Mouse (Mus musculus) heart, postnatal 0 days (tissue): ENCODE data around the gene Ston1. TPM values are rescaled to one million over a fixed set of nuclear protein-coding genes. Genes with fewer than 3 reads are reported as not detected.
A peak's percentile ranks its signal among the peaks of the same experiment; 100 is the strongest.

Experiments
- ATAC-seq: fragments of 200-750 bp; cut with Nextera tagmentation; 2 replicates; pipeline ENCODE4 v1.8.0; 2017; ENCODE audit warnings: low read depth, moderate number of reproducible peaks, moderate library complexity; ENCODE audit not compliant: insufficient read depth
- DNase-seq: peaks from one replicate; pipeline ENCODE4 v3.0.0-alpha.2; 2016; ENCODE audit warnings: low spot score
- H3K27ac ChIP-seq: fragments of 300-500 bp; sonication (generic); 2 replicates; pipeline ENCODE4 v1.5.1; 2014; ENCODE audit warnings: low read depth, mild to moderate bottlenecking
- H3K27me3 ChIP-seq: fragments of 300-500 bp; sonication (generic); 2 replicates; pipeline ENCODE4 v1.6.1; 2014; ENCODE audit warnings: low read length, mixed read lengths; ENCODE audit not compliant: control insufficient read depth, insufficient read depth
- H3K36me3 ChIP-seq: fragments of 300-500 bp; sonication (generic); replicated peaks from 2 replicates; pipeline ENCODE4 v1.6.1; 2014; ENCODE audit warnings: low read length, mixed read lengths; ENCODE audit not compliant: control insufficient read depth, insufficient read depth
- H3K4me1 ChIP-seq: fragments of 300-500 bp; sonication (generic); 2 replicates; pipeline ENCODE4 v1.6.1; 2014; ENCODE audit warnings: antibody characterized with exemption; ENCODE audit not compliant: control insufficient read depth, insufficient read depth
- H3K4me2 ChIP-seq: fragments of 300-500 bp; sonication (generic); 2 replicates; pipeline ENCODE4 v1.6.1; 2014; ENCODE audit warnings: low read depth, mild to moderate bottlenecking, low read length, moderate library complexity
- H3K4me3 ChIP-seq: fragments of 300-500 bp; sonication (generic); 2 replicates; pipeline ENCODE4 v1.5.1; 2014; ENCODE audit warnings: low read depth, low read length
- H3K9ac ChIP-seq: fragments of 300-500 bp; sonication (generic); replicated peaks from 2 replicates; pipeline ENCODE4 v1.6.1; 2014; ENCODE audit warnings: low read depth, low read length, mixed read lengths
- H3K9me3 ChIP-seq: fragments of 300-500 bp; sonication (generic); replicated peaks from 2 replicates; pipeline ENCODE4 v1.6.1; 2016; ENCODE audit warnings: low read length; ENCODE audit not compliant: control insufficient read depth
- CTCF ChIP-seq: IDR thresholded peaks from 2 replicates; pipeline ENCODE4 v1.5.1; 2016; ENCODE audit warnings: antibody characterized with exemption, control low read depth, low read depth
- EP300 ChIP-seq: IDR thresholded peaks from 2 replicates; pipeline ENCODE4 v1.6.1; 2016; ENCODE audit warnings: antibody characterized with exemption, low read depth
- WGBS: fragments of 180-500 bp; shearing (Covaris S2); extraction: QIAGEN DNeasy Blood & Tissue Kit; methylation state at CpG from one replicate; pipeline ENCODE4 v1.1.7; 2014; 5-methylcytosine and 5-hydroxymethylcytosine counted together
- polyA plus RNA-seq: library from polyadenylated mRNA; unstranded; fragments of >200 nt; fragmentation: Nextera tagmentation; extraction: Ambion mirVana; gene quantifications from 2 replicates; pipeline ENCODE4 v1.2.1, GENCODE M21; 2015
- total RNA-seq: library from RNA; depleted of rRNA; stranded (reverse); fragments of >200 nt; gene quantifications from 2 replicates; pipeline ENCODE4 v1.2.3, GENCODE M21; 2014; ENCODE audit warnings: low replicate concordance

The Ston1 gene
- total and polyA plus RNA-seq, 2 experiments from 2014 or later: 3.9 to 4.2 TPM

DNA sequence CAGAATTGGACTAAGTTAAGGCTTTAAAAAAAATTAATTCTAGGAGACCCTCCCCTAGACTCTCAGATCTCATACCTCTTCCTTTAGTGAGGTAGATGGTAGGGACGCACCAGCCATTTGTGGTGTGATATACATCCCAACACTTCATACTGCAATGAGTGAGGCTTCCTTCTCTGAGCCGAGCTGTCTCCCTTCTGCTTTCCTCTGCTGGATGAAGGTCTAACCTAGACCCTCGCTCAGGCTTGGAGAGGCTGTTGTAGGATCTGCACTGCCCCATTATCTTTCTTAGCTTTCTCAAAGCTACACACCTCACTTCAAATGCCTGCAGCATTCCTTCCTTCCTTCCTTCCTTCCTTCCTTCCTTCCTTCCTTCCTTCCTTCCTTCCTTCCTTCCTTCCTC lies 16.2 kb downstream of the Ston1 start:
- 75% methylated on average over 3 of the region's 3 CpGs for WGBS
- H3K9me3 ChIP-seq: no peaks in the 10 kb centered on the region
- H3K4me1 ChIP-seq: peaks cover 16% of the 10 kb centered on the region
- TF ChIP-seq EP300 (no peak), CTCF (no peak)
- no peak overlapping the region for H3K27ac ChIP-seq
- H3K27me3 ChIP-seq: no peaks in the 10 kb centered on the region
- ATAC-seq: no peak
- H3K9ac ChIP-seq: no peak overlapping the region
- no peak overlapping the region for H3K4me3 ChIP-seq
- DNase-seq: no peak
- H3K36me3 ChIP-seq: no peaks in the 10 kb centered on the region
- H3K4me2 ChIP-seq: no peak overlapping the region

DNA sequence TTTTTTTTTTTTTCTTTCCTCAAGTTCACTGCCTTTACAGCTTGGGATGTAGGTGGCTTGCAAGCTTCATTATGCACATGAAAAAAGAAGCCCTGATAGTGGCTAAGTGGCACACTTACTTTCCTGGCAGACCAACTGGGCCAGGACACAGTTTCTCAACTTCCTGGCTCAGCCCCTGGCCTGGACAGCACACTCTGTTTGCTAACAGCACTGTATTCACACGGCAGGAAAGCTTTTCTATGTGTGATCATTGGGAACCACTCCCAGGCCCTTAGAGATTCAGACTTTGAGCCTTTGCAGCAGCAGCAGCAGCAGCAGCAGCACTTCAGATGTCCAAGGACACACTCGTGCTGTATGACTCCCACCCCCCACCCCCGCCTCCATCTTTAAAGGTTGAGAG lies 16.8 kb downstream of the Ston1 start:
- H3K4me2 ChIP-seq: no peak overlapping the region
- no peaks in the 10 kb centered on the region for H3K9me3 ChIP-seq
- H3K27me3 ChIP-seq: no peaks in the 10 kb centered on the region
- peak overlapping the region; percentile 32 for H3K27ac ChIP-seq
- 33% methylated on average over 3 of the region's 3 CpGs for WGBS
- DNase-seq: peak; percentile 71
- no peak overlapping the region for H3K4me3 ChIP-seq
- peak; percentile 77 for ATAC-seq
- no peak for TF ChIP-seq EP300
- TF ChIP-seq CTCF: no peak
- H3K36me3 ChIP-seq: no peaks in the 10 kb centered on the region
- H3K4me1 ChIP-seq: peaks cover 16% of the 10 kb centered on the region
- no peak overlapping the region for H3K9ac ChIP-seq

DNA sequence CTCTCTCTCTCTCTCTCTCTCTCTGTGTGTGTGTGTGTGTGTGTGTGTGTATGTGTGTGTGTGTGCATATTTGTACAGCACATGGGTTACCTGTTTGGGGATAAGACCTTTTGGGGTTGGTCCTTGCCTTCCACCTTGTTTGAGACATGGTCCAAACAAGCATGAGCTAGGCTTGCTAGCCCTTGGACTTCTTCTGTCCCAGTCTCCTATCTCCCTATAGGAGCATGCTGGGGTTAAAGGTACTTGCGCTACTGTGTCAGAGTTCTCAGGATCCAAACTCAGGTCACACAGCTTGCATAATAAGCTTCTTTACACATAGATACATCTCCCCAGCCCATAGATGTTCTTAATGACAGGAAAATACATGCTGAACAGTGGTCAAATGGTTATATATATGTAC lies 17.2 kb downstream of the Ston1 start:
- 89% methylated on average over 1 of the region's 1 CpGs for WGBS
- H3K27ac ChIP-seq: 0 out of 2 replicates have a peak overlapping the region, but pooled peaks have one; percentile 32
- TF ChIP-seq CTCF (no peak), EP300 (no peak)
- H3K36me3 ChIP-seq: no peaks in the 10 kb centered on the region
- no peak overlapping the region for H3K4me3 ChIP-seq
- peaks cover 16% of the 10 kb centered on the region for H3K4me1 ChIP-seq
- H3K27me3 ChIP-seq: no peaks in the 10 kb centered on the region
- no peak overlapping the region for H3K9ac ChIP-seq
- no peak for DNase-seq
- no peaks in the 10 kb centered on the region for H3K9me3 ChIP-seq
- no peak overlapping the region for H3K4me2 ChIP-seq
- no peak for ATAC-seq

DNA sequence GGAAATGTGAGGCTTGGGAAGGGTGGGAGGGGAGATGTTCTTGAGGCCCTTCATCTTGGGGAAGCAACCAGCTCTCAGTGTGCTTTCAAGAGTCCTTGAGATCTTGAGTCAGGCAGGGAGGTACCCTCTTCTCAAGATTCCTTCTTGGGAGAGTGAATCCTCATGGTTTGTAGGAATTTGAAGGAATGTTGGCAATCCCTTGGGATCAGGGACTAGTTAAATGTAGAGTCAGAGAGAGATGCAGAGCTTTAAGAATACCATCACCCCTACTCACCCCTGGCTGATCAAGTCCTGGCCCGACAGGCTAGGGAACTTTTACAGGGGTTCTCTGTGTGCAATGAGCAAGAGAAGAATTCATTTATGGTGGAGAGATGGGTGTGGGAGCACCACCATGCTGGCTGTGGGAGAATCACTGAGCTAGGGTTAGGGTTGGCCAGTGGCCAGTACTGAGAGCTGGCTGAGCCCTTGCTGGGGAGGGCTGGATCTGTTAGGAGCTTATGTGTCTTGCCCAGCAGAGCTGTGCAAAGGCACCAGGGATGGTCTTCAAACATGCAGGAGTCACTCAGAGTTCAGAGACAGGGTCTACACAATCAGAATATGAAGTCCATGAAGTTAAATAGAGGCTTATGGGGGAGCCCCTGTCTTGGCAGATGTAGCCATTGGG lies 18.1 kb downstream of the Ston1 start:
- ATAC-seq: no peak

DNA sequence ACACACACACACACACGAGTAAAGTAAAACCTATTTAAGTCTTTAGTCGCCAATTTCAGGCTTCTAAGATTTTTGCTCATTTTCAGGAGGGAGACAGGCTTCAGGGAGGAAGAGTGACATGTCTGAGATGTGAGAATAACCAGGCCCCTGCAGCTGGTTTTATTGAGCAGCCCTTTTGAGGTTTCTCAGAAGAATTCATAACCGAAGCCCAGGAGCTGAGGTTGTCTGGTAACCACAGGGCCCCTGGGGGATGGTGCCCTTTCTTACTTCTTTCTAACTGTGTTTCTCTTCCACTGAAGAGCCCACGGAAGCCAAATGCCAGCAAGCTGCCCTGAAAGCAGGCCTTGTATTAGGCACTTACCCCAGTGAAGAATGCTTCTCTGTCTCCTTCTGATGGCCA lies 23.5 kb downstream of the Ston1 start:
- Histone ChIP-seq H3K27ac (no peak overlapping the region; the same call in 1 of the 2 replicates), H3K4me2 (no peak overlapping the region), H3K4me3 (no peak overlapping the region), H3K27me3 (no peaks in the 10 kb centered on the region), H3K4me1 (peaks cover 7% of the 10 kb centered on the region; the same call in 1 of the 2 replicates), H3K9me3 (no peaks in the 10 kb centered on the region), H3K9ac (no peak overlapping the region), H3K36me3 (no peaks in the 10 kb centered on the region)
- WGBS: 83% methylated on average over 4 of the region's 4 CpGs
- no peak for DNase-seq
- no peak for TF ChIP-seq EP300
- ATAC-seq: no peak

More for the DNA sequence above, 18.1 kb downstream of the Ston1 start:
- TF ChIP-seq EP300 (no peak), CTCF (no peak)
- Histone ChIP-seq H3K36me3 (no peaks in the 10 kb centered on the region), H3K9ac (no peak overlapping the region), H3K4me1 (peaks cover 16% of the 10 kb centered on the region), H3K4me3 (no peak overlapping the region), H3K27ac (no peak overlapping the region), H3K27me3 (no peaks in the 10 kb centered on the region), H3K4me2 (no peak overlapping the region), H3K9me3 (no peaks in the 10 kb centered on the region)
- DNase-seq: no peak
- 72% methylated on average over 1 of the region's 1 CpGs for WGBS

DNA sequence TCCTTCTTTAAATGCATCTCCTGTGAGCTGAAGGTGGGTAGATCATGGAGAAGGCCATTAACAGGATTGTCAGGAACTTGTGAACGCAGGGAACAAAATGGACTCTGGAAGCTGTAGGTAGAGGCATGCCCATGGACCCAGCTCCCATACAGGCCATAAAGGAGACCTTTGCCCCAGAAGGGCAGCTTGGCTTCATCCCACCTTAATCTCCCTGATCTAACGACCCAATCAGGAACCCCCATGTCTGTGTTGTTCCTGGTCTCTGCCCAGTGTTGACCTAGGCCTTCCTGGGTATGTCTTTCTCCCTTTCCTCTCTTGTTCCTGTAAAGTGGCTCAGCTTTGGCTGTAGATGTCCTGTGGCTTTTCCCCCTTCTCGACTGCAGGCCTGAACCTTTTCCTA lies 23.9 kb downstream of the Ston1 start:
- H3K4me2 ChIP-seq: no peak overlapping the region
- H3K27ac ChIP-seq: no peak overlapping the region; the same call in 1 of the 2 replicates
- H3K4me3 ChIP-seq: no peak overlapping the region
- ATAC-seq (no peak), DNase-seq (no peak)
- TF ChIP-seq EP300 (no peak), CTCF (no peak)
- 75% methylated on average over 3 of the region's 3 CpGs for WGBS
- H3K27me3 ChIP-seq: no peaks in the 10 kb centered on the region
- H3K4me1 ChIP-seq: peaks cover 12% of the 10 kb centered on the region; the same call in 1 of the 2 replicates
- H3K9ac ChIP-seq: no peak overlapping the region
- no peaks in the 10 kb centered on the region for H3K36me3 ChIP-seq
- no peaks in the 10 kb centered on the region for H3K9me3 ChIP-seq
